Mouse (Mus musculus): ENCODE measurements around the gene Slc34a3. TPM values are rescaled to one million over a fixed set of nuclear protein-coding genes. Genes with fewer than 3 reads are reported as not detected.

The Slc34a3 gene
- polyA plus RNA-seq, 2 experiments, result not detected

GRCm38 (mm10) chr2:25197946-25198345 is 36.2 kb downstream of the Slc34a3 start:
- H3K27ac ChIP-seq (replicated peaks; ENCODE audit: low read depth, low read length), result no peak overlapping the region

GRCm38 (mm10) chr2:25197191-25197590 is 37.0 kb downstream of the Slc34a3 start:
- 31% methylated on average over 2 of the region's 2 CpGs for WGBS
- Histone ChIP-seq H3K27ac (replicated peaks; ENCODE audit: low read depth, low read length) (no peak overlapping the region), H3K4me1 (ENCODE audit: control insufficient read depth, insufficient read depth, low read length) (0 out of 2 replicates have a peak, but pooled peaks cover 11% of the 10 kb centered on the region), H3K36me3 (ENCODE audit: control insufficient read depth, insufficient read depth, low read length) (peaks cover 34% of the 10 kb centered on the region), H3K27me3 (ENCODE audit: control insufficient read depth, insufficient read depth, low read length) (peaks cover 21% of the 10 kb centered on the region), H3K4me2 (replicated peaks; ENCODE audit: low read depth, low read length, severe bottlenecking) (no peak overlapping the region), H3K9ac (ENCODE audit: low read depth, low read length, severe bottlenecking) (no peak overlapping the region), H3K9me3 (ENCODE audit: control insufficient read depth, low read length) (no peaks in the 10 kb centered on the region), H3K4me3 (replicated peaks; ENCODE audit: low read length) (no peak overlapping the region)
- DNase-seq (ENCODE audit: low spot score) (no peak), ATAC-seq (ENCODE audit: low FRiP score, low read depth) (no peak)
- TF ChIP-seq POLR2A (IDR thresholded peaks at IDR 0.05; ENCODE audit: borderline replicate concordance, extremely low read depth, insufficient read depth, insufficient read length), result no peak

More at GRCm38 (mm10) chr2:25197946-25198345, 36.2 kb downstream of the Slc34a3 start:
- H3K9ac ChIP-seq (ENCODE audit: low read depth, low read length, severe bottlenecking), result no peak overlapping the region
- DNase-seq (ENCODE audit: low spot score) (no peak), ATAC-seq (ENCODE audit: low FRiP score, low read depth) (no peak)
- H3K9me3 ChIP-seq (ENCODE audit: control insufficient read depth, low read length), result no peaks in the 10 kb centered on the region
- H3K4me2 ChIP-seq (replicated peaks; ENCODE audit: low read depth, low read length, severe bottlenecking), result no peak overlapping the region
- peaks cover 21% of the 10 kb centered on the region for H3K27me3 ChIP-seq (ENCODE audit: control insufficient read depth, insufficient read depth, low read length)
- no peak overlapping the region for H3K4me3 ChIP-seq (replicated peaks; ENCODE audit: low read length)
- H3K4me1 ChIP-seq (ENCODE audit: control insufficient read depth, insufficient read depth, low read length), result 0 out of 2 replicates have a peak, but pooled peaks cover 11% of the 10 kb centered on the region
- peaks cover 41% of the 10 kb centered on the region for H3K36me3 ChIP-seq (ENCODE audit: control insufficient read depth, insufficient read depth, low read length)
- TF ChIP-seq POLR2A (IDR thresholded peaks at IDR 0.05; ENCODE audit: borderline replicate concordance, extremely low read depth, insufficient read depth, insufficient read length), result no peak

- Histone ChIP-seq H3K9ac (ENCODE audit: low read depth, low read length, severe bottlenecking) (no peak within 1 kb of the TSS), H3K4me3 (replicated peaks; ENCODE audit: low read length) (peak within 1 kb of the TSS; percentile 27), H3K27ac (replicated peaks; ENCODE audit: low read depth, low read length) (no peak within 1 kb of the TSS), H3K4me2 (replicated peaks; ENCODE audit: low read depth, low read length, severe bottlenecking) (peak within 1 kb of the TSS; percentile 40), H3K9me3 (ENCODE audit: control insufficient read depth, low read length) (no peaks in the 10 kb centered on the region), H3K4me1 (ENCODE audit: control insufficient read depth, insufficient read depth, low read length) (0 out of 2 replicates have a peak, but pooled peaks cover 11% of the 10 kb centered on the region), H3K36me3 (ENCODE audit: control insufficient read depth, insufficient read depth, low read length) (peaks cover 27% of the 10 kb centered on the region), H3K27me3 (ENCODE audit: control insufficient read depth, insufficient read depth, low read length) (peaks cover 21% of the 10 kb centered on the region)
- no peak for TF ChIP-seq POLR2A (IDR thresholded peaks at IDR 0.05; ENCODE audit: borderline replicate concordance, extremely low read depth, insufficient read depth, insufficient read length)
- WGBS, result 9% methylated on average over 8 of the region's 8 CpGs
- ATAC-seq (ENCODE audit: low FRiP score, low read depth), result peak; percentile 49; the same call in 1 of the 2 replicates
- DNase-seq (ENCODE audit: low spot score), result peak; percentile 58
Observed at GRCm38 (mm10) chr2:25196172-25196954, 37.8 kb downstream of the Slc34a3 start, which contains the start of gene Tor4a. Tor4a (minus strand) TSS chr2:25196886.

DNA sequence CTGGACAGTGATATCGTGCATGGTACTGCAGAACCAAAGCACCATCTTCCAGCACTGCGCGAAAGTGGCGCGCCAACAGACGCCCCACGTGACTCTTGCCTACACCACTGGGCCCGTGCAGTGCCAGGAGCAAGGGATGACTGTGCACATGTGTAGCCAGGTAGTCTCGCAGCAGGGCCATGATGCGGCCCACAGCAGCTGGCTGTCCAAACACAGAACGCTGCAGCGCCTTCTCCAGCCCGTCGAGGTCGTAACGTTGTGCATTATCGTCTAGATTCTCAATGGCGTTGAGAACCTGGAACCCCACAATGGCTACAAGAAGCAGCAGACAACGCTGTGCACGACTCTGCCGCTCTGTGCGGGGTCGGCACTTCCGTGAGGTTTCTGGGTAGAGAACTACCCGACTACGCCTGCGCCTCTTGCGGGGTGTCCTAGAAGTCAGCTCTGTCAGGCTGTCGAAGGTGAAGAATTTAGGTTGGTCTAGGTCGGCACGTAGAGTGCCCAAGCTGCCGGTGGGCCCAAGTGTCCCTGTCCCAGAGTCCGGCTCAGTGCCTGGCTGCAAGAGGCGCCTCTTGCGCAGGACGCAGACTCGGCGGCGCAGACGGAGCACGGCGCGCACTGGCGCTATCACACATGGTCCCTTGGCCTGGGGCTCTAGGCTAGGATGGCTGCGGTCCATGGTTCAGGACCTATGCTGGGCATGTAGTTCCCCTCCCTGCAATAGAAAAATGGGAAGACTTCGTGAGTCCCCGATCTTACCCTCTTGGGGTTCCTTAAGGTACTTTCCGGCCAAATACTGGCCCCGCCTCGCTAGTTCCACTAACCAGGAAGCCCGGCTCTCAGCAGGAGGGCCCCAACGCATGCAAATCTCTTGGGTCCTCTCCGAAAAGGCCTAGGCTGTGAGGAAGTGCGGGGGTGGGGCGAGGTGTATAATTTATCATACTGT is 38.7 kb downstream of the Slc34a3 start:
- ATAC-seq (ENCODE audit: low FRiP score, low read depth) (no peak), DNase-seq (ENCODE audit: low spot score) (peak; percentile 22)
- no peak for TF ChIP-seq POLR2A (IDR thresholded peaks at IDR 0.05; ENCODE audit: borderline replicate concordance, extremely low read depth, insufficient read depth, insufficient read length)
- H3K4me2 ChIP-seq (replicated peaks; ENCODE audit: low read depth, low read length, severe bottlenecking), result peak overlapping the region; percentile 40
- peaks cover 21% of the 10 kb centered on the region for H3K27me3 ChIP-seq (ENCODE audit: control insufficient read depth, insufficient read depth, low read length)
- H3K27ac ChIP-seq (replicated peaks; ENCODE audit: low read depth, low read length), result no peak overlapping the region
- H3K4me1 ChIP-seq (ENCODE audit: control insufficient read depth, insufficient read depth, low read length), result 0 out of 2 replicates have a peak, but pooled peaks cover 11% of the 10 kb centered on the region
- peak overlapping the region; percentile 27 for H3K4me3 ChIP-seq (replicated peaks; ENCODE audit: low read length)
- WGBS, result 23% methylated on average over 55 of the region's 55 CpGs
- peaks cover 18% of the 10 kb centered on the region for H3K36me3 ChIP-seq (ENCODE audit: control insufficient read depth, insufficient read depth, low read length)
- H3K9ac ChIP-seq (ENCODE audit: low read depth, low read length, severe bottlenecking), result 0 out of 2 replicates have a peak overlapping the region, but pooled peaks have one; percentile 4
- H3K9me3 ChIP-seq (ENCODE audit: control insufficient read depth, low read length), result no peaks in the 10 kb centered on the region

Data from limb, embryonic 14.5 days (tissue).